Mouse (Mus musculus): ENCODE results near the gene Rbbp5. TPM values are rescaled to one million over a fixed set of nuclear protein-coding genes. Genes with fewer than 3 reads are reported as not detected.

Gene Rbbp5
- polyA plus RNA-seq (2016; fragmentation: Nextera tagmentation; extraction: Ambion mirVana) = 63.4 and 66.2 TPM in 2 replicates

- ATAC-seq (ENCODE audit: insufficient number of reproducible peaks, insufficient read depth, low FRiP score, low TSS enrichment, low read depth) = peak; percentile 87
- H3K4me3 ChIP-seq (replicated peaks) = peak within 1 kb of the TSS; percentile 75
- peak within 1 kb of the TSS; percentile 82 for H3K9ac ChIP-seq (replicated peaks)
- under 1% methylated on average over 43 of the region's 43 CpGs for WGBS
- no peaks in the 10 kb centered on the region for H3K9me3 ChIP-seq
- H3K4me2 ChIP-seq = peak within 1 kb of the TSS; percentile 77
- H3K27ac ChIP-seq = peak within 1 kb of the TSS; percentile 62; the same call in 1 of the 2 replicates
- peaks cover 29% of the 10 kb centered on the region for H3K4me1 ChIP-seq (replicated peaks)
- no peaks in the 10 kb centered on the region for H3K27me3 ChIP-seq
- no peaks in the 10 kb centered on the region for H3K36me3 ChIP-seq
These were observed at the start of gene Rbbp5 for GRCm38 (mm10) chr1:132476928-132477691. Gene Rbbp5, plus strand, starts transcription at chr1:132477365.

- H3K9ac ChIP-seq (replicated peaks) = no peak overlapping the region
- no peaks in the 10 kb centered on the region for H3K9me3 ChIP-seq
- H3K27ac ChIP-seq = no peak overlapping the region
- no peak for ATAC-seq (ENCODE audit: insufficient number of reproducible peaks, insufficient read depth, low FRiP score, low TSS enrichment, low read depth)
- H3K4me3 ChIP-seq (replicated peaks) = no peak overlapping the region
- peaks cover 17% of the 10 kb centered on the region for H3K4me1 ChIP-seq (replicated peaks)
- H3K4me2 ChIP-seq = no peak overlapping the region
- 14% methylated on average over 3 of the region's 3 CpGs for WGBS
- H3K27me3 ChIP-seq = no peaks in the 10 kb centered on the region
- H3K36me3 ChIP-seq = peaks cover 15% of the 10 kb centered on the region
These were observed 46.3 kb upstream of the Rbbp5 start for GRCm38 (mm10) chr1:132430818-132431217.

- no peak overlapping the region for H3K9ac ChIP-seq (replicated peaks)
- no peaks in the 10 kb centered on the region for H3K27me3 ChIP-seq
- H3K36me3 ChIP-seq = peaks cover 23% of the 10 kb centered on the region
- H3K9me3 ChIP-seq = no peaks in the 10 kb centered on the region
- no peak overlapping the region for H3K4me2 ChIP-seq
- no peak overlapping the region for H3K4me3 ChIP-seq (replicated peaks)
- WGBS = 55% methylated on average over 9 of the region's 9 CpGs
- H3K27ac ChIP-seq = no peak overlapping the region
- H3K4me1 ChIP-seq (replicated peaks) = peaks cover 17% of the 10 kb centered on the region
- no peak for ATAC-seq (ENCODE audit: insufficient number of reproducible peaks, insufficient read depth, low FRiP score, low TSS enrichment, low read depth)
These were observed 45.4 kb upstream of the Rbbp5 start for GRCm38 (mm10) chr1:132431716-132432115.

- ATAC-seq (ENCODE audit: insufficient number of reproducible peaks, insufficient read depth, low FRiP score, low TSS enrichment, low read depth) = no peak
- 72% methylated on average over 5 of the region's 5 CpGs for WGBS
- Histone ChIP-seq H3K4me3 (replicated peaks) (no peak overlapping the region), H3K27ac (no peak overlapping the region), H3K9ac (replicated peaks) (no peak overlapping the region), H3K36me3 (peaks cover 26% of the 10 kb centered on the region), H3K9me3 (no peaks in the 10 kb centered on the region), H3K27me3 (no peaks in the 10 kb centered on the region), H3K4me1 (replicated peaks) (peaks cover 17% of the 10 kb centered on the region), H3K4me2 (no peak overlapping the region)
These were observed 43.8 kb upstream of the Rbbp5 start for GRCm38 (mm10) chr1:132433349-132433748.

GRCm38 (mm10) chr1:132434032-132434431, 43.1 kb upstream of the Rbbp5 start:
- peaks cover 27% of the 10 kb centered on the region for H3K36me3 ChIP-seq
- peaks cover 17% of the 10 kb centered on the region for H3K4me1 ChIP-seq (replicated peaks)
- H3K27ac ChIP-seq = no peak overlapping the region
- no peak overlapping the region for H3K4me3 ChIP-seq (replicated peaks)
- no peaks in the 10 kb centered on the region for H3K9me3 ChIP-seq
- WGBS = 86% methylated on average over 12 of the region's 12 CpGs
- H3K4me2 ChIP-seq = no peak overlapping the region
- no peak for ATAC-seq (ENCODE audit: insufficient number of reproducible peaks, insufficient read depth, low FRiP score, low TSS enrichment, low read depth)
- H3K27me3 ChIP-seq = no peaks in the 10 kb centered on the region
- H3K9ac ChIP-seq (replicated peaks) = no peak overlapping the region

- Histone ChIP-seq H3K9ac (replicated peaks) (no peak overlapping the region), H3K27me3 (no peaks in the 10 kb centered on the region), H3K4me3 (replicated peaks) (no peak overlapping the region), H3K4me2 (no peak overlapping the region), H3K4me1 (replicated peaks) (peaks cover 5% of the 10 kb centered on the region; the same call in 1 of the 2 replicates), H3K36me3 (peaks cover 49% of the 10 kb centered on the region), H3K9me3 (peaks cover 6% of the 10 kb centered on the region), H3K27ac (no peak overlapping the region)
- WGBS = 85% methylated on average over 4 of the region's 4 CpGs
- no peak for ATAC-seq (ENCODE audit: insufficient number of reproducible peaks, insufficient read depth, low FRiP score, low TSS enrichment, low read depth)
These were observed 40.7 kb upstream of the Rbbp5 start for GRCm38 (mm10) chr1:132436320-132436958.

GRCm38 (mm10) chr1:132436960-132437359, 40.2 kb upstream of the Rbbp5 start:
- ATAC-seq (ENCODE audit: insufficient number of reproducible peaks, insufficient read depth, low FRiP score, low TSS enrichment, low read depth) = no peak
- 74% methylated on average over 1 of the region's 1 CpGs for WGBS

GRCm38 (mm10) chr1:132437389-132437788, 39.8 kb upstream of the Rbbp5 start:
- Histone ChIP-seq H3K27ac (peak overlapping the region; percentile 20; the same call in 1 of the 2 replicates), H3K36me3 (peaks cover 59% of the 10 kb centered on the region), H3K4me1 (replicated peaks) (no peaks in the 10 kb centered on the region), H3K4me2 (no peak overlapping the region), H3K4me3 (replicated peaks) (no peak overlapping the region), H3K27me3 (no peaks in the 10 kb centered on the region), H3K9ac (replicated peaks) (no peak overlapping the region), H3K9me3 (peaks cover 6% of the 10 kb centered on the region)
- WGBS = 85% methylated on average over 5 of the region's 5 CpGs
- no peak for ATAC-seq (ENCODE audit: insufficient number of reproducible peaks, insufficient read depth, low FRiP score, low TSS enrichment, low read depth)

More at GRCm38 (mm10) chr1:132436960-132437359, 40.2 kb upstream of the Rbbp5 start:
- Histone ChIP-seq H3K9me3 (peaks cover 6% of the 10 kb centered on the region), H3K27me3 (no peaks in the 10 kb centered on the region), H3K9ac (replicated peaks) (no peak overlapping the region), H3K36me3 (peaks cover 54% of the 10 kb centered on the region), H3K4me1 (replicated peaks) (no peaks in the 10 kb centered on the region), H3K27ac (no peak overlapping the region), H3K4me3 (replicated peaks) (no peak overlapping the region), H3K4me2 (no peak overlapping the region)

GRCm38 (mm10) chr1:132440896-132441435, 36.2 kb upstream of the Rbbp5 start:
- no peak overlapping the region for H3K27ac ChIP-seq

GRCm38 (mm10) chr1:132449742-132450141, 27.4 kb upstream of the Rbbp5 start:
- Histone ChIP-seq H3K4me2 (no peak overlapping the region), H3K9me3 (no peaks in the 10 kb centered on the region), H3K36me3 (peaks cover 77% of the 10 kb centered on the region), H3K27ac (no peak overlapping the region), H3K4me1 (replicated peaks) (no peaks in the 10 kb centered on the region), H3K4me3 (replicated peaks) (no peak overlapping the region), H3K9ac (replicated peaks) (no peak overlapping the region), H3K27me3 (no peaks in the 10 kb centered on the region)
- WGBS = 95% methylated on average over 7 of the region's 7 CpGs
- ATAC-seq (ENCODE audit: insufficient number of reproducible peaks, insufficient read depth, low FRiP score, low TSS enrichment, low read depth) = no peak

More at GRCm38 (mm10) chr1:132440896-132441435, 36.2 kb upstream of the Rbbp5 start:
- Histone ChIP-seq H3K9ac (replicated peaks) (no peak overlapping the region), H3K9me3 (peaks cover 6% of the 10 kb centered on the region), H3K4me3 (replicated peaks) (no peak overlapping the region), H3K4me1 (replicated peaks) (no peaks in the 10 kb centered on the region), H3K27me3 (no peaks in the 10 kb centered on the region), H3K4me2 (no peak overlapping the region), H3K36me3 (peaks cover 62% of the 10 kb centered on the region)
- WGBS = 70% methylated on average over 1 of the region's 1 CpGs
- ATAC-seq (ENCODE audit: insufficient number of reproducible peaks, insufficient read depth, low FRiP score, low TSS enrichment, low read depth) = no peak

- ATAC-seq (ENCODE audit: insufficient number of reproducible peaks, insufficient read depth, low FRiP score, low TSS enrichment, low read depth) = no peak
- no peaks in the 10 kb centered on the region for H3K27me3 ChIP-seq
- 66% methylated on average over 5 of the region's 5 CpGs for WGBS
- H3K4me2 ChIP-seq = no peak overlapping the region
- no peak overlapping the region for H3K4me3 ChIP-seq (replicated peaks)
- peaks cover 73% of the 10 kb centered on the region for H3K36me3 ChIP-seq
- no peak overlapping the region for H3K27ac ChIP-seq
- no peak overlapping the region for H3K9ac ChIP-seq (replicated peaks)
- H3K4me1 ChIP-seq (replicated peaks) = no peaks in the 10 kb centered on the region
- H3K9me3 ChIP-seq = no peaks in the 10 kb centered on the region
These were observed 12.5 kb upstream of the Rbbp5 start for GRCm38 (mm10) chr1:132464651-132465050.

Measured in limb, embryonic 12.5 days (tissue).